Mouse (Mus musculus): ENCODE results near the gene Rasgrf2.

Gene Rasgrf2

DNA sequence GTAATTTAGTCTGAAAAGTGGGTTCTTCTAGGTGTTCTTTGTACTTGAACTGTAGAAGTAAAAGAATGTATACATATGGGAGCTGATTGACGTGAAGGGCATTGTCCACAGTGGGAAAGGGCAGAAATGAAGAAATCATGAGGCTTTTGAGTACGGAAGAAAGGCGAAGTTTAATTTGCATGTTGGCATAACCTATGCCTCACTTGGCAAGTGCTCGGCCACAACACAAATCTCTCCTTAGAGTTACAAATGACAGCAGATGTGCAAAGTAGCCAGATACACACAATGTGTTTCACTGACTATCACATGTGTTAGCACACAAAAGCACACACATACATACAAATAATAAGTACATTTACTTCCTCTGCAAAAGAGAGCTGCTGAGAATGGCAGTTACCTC is 251.2 kb downstream of the Rasgrf2 start:
- no peak for DNase-seq

GRCm38 (mm10) chr13:91877996-91878395 is 253.5 kb downstream of the Rasgrf2 start:
- DNase-seq = no peak

DNA sequence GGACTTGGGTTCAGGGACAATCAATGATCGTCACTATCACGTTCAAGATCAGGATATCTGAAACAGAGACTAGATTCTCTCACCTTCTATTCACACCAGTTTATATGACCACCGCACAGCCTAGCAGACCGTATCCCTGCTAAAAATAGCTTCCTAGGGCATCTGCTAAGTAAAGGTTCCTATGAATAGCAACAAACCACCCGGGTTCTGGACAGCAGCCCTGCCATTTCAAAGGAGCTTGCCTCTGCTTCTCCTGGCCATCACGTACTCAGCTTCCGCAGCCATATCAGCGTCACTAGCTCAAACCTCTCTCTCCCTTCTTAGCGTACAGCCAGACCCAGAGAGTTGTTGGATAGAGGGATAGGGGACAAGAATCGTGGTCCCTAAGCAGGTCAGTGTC is 254.1 kb downstream of the Rasgrf2 start:
- DNase-seq = no peak

- no peak for DNase-seq
Measured at GRCm38 (mm10) chr13:91876741-91877349, 254.6 kb downstream of the Rasgrf2 start, which contains the start of gene Ckmt2. TSS of gene Ckmt2 (minus strand) at chr13:91876885.

DNA sequence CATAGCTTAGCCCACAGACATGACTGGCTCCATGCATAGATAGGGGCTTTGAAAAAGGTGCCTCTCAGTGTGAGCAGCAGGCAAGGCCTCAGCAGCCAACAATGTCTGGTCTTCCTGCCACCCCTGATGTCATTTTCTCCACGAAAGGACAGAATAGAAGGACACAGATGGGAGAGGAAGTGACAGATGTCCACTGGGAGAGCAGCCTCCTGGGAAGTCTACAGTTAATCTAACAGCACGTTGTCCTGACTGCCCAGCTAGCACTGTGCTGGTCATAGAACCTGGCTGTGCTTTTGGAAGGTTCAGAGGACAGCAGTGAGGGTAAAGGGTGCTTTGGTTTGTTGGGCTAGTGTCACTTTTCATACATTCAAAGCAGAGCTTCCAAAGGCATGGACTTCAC is 255.9 kb downstream of the Rasgrf2 start:
- no peak for DNase-seq

GRCm38 (mm10) chr13:91874565-91874964 is 256.9 kb downstream of the Rasgrf2 start:
- DNase-seq = no peak

DNA sequence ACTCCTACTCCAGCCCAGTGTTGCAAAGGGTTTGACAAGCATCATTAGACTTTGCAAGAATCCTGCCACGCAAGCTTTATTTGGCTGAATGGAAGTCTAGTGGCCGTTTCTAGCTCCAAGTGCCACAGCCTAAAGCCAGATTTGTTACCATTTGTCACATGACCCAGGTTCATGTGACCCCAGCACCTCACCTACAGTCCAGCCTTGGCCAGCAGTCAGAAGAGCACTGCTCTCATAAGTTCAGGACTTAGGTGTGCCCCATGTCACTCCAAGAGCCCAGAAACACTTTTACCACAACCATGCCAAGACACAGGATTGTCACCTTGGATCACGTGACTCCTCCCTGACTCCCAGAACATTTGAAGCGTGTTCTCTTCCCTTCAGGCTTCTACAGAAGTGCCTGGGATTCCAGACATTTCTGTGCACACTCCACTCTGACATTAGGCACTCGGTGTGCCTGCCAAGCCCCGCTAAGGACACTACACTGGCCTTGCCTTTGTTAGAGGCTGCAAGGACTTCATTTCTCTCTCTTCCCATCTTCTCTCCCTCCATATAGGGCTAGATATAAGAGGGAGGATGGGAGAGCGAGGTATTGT is 257.6 kb downstream of the Rasgrf2 start:
- DNase-seq = no peak

- no peak for DNase-seq
Measured at GRCm38 (mm10) chr13:91868577-91868976, 262.9 kb downstream of the Rasgrf2 start.

DNA sequence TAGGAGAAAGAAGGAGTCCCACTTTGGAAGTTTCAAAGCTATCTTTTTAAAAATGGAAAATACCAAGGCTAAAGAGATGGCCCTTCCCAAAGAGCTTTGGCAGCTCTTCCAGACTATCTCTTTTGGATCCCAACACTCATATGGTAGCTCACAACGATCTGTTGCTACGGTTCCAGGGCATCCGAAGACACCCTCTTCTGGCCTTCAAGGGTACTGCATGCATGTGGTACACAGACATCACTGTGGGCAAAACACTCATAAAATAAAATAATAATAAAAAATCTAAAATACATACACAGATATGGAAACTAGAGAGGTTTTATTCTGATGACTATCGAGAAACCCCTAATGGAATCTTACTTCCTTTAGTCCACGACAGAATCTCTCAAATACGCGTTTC is 272.6 kb downstream of the Rasgrf2 start:
- no peak for DNase-seq

DNA sequence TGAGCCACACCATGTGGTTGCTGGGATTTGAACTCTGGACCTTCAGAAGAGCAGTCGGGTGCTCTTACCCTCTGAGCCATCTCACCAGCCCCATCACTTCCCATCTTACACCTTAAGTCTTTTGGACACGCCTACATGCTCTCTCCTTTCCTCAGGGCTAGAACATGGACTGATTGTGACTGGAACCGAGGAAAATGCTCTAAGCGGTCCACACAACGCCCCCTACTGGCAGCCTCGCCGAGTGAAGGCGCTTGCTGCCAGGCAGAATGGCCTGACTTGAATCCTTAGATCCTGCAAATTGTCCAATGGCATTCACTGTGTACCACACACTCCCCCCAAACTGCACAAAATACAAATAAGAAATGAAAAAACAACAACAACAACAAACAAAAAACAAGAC is 274.0 kb downstream of the Rasgrf2 start:
- no peak for DNase-seq

DNA sequence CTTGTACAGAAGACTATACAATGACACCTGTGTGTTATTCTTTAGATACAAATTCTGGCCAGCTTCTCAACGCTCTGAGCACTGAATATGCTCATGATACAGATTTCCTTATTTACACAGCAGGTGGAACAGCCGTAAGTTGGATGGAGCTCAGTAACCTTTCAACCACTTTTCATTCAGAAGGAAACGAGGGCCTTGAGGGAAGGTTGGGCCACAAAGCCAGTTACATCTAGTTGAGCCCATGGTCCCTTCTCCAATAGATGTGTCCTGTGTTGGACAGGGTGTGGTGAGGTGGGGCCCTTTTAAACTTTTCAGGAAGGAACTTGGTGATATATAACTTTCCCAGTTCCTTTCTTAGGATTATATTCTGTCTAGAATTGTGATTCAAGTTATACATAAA is 277.0 kb downstream of the Rasgrf2 start:
- no peak for DNase-seq
